Mouse (Mus musculus) neural tube, embryonic 14.5 days (tissue): ENCODE measurements at regions not wholly inside any gene's neighbourhood (a gene's known extent, or its start where the extent isn't known, plus 50 kb on each side); places are given as distances from the start of the nearest gene placed in this dataset.

ENCODE experiments used
- ATAC-seq: fragments of 200-750 bp; cut with Nextera tagmentation; 2 replicates; pipeline ENCODE4 v1.8.0; 2017; ENCODE audit warnings: low read depth, mild to moderate bottlenecking, moderate TSS enrichment, moderate library complexity
- H3K27ac ChIP-seq: fragments of 300-500 bp; sonication (generic); 2 replicates; pipeline ENCODE4 v1.5.1; 2014; ENCODE audit warnings: low read depth, mild to moderate bottlenecking, control low read depth, low read length, moderate library complexity, mixed read lengths
- H3K27me3 ChIP-seq: fragments of 300-500 bp; sonication (generic); 2 replicates; pipeline ENCODE4 v1.6.1; 2014; ENCODE audit warnings: low read length; ENCODE audit not compliant: control insufficient read depth, insufficient read depth
- H3K36me3 ChIP-seq: fragments of 300-500 bp; sonication (generic); 2 replicates; pipeline ENCODE4 v1.6.1; 2014; ENCODE audit warnings: low read length, mixed read lengths; ENCODE audit not compliant: control insufficient read depth, insufficient read depth
- H3K4me1 ChIP-seq: fragments of 300-500 bp; sonication (generic); 2 replicates; pipeline ENCODE4 v1.6.1; 2014; ENCODE audit warnings: low read length; ENCODE audit not compliant: control insufficient read depth, insufficient read depth
- H3K4me2 ChIP-seq: fragments of 300-500 bp; sonication (generic); 2 replicates; pipeline ENCODE4 v1.6.1; 2014; ENCODE audit warnings: mild to moderate bottlenecking, low read depth, low read length, control low read depth
- H3K4me3 ChIP-seq: fragments of 300-500 bp; sonication (generic); 2 replicates; pipeline ENCODE4 v1.5.1; 2014; ENCODE audit warnings: low read depth, low read length, control low read depth, mixed read lengths
- H3K9ac ChIP-seq: fragments of 300-500 bp; sonication (generic); replicated peaks from 2 replicates; pipeline ENCODE4 v1.6.1; 2014; ENCODE audit warnings: low read depth, mild to moderate bottlenecking, control low read depth, low read length, mixed read lengths
- H3K9me3 ChIP-seq: fragments of 300-500 bp; sonication (generic); 2 replicates; pipeline ENCODE4 v1.6.1; 2016; ENCODE audit warnings: low read length; ENCODE audit not compliant: control insufficient read depth
- WGBS: fragments of 180-500 bp; shearing (Covaris S2); extraction: QIAGEN DNeasy Blood & Tissue Kit; methylation state at CpG from one replicate; pipeline ENCODE4 v1.1.7; 2014; 5-methylcytosine and 5-hydroxymethylcytosine counted together

GRCm38 (mm10) chr13:31080215-31080614 lies 106.2 kb downstream of the Gm5447 start:
- 7% methylated on average over 4 of the region's 4 CpGs for WGBS
- H3K27me3 ChIP-seq: peaks cover 7% of the 10 kb centered on the region

GRCm38 (mm10) chr13:31082448-31083140 lies 108.6 kb downstream of the Gm5447 start:
- WGBS: 32% methylated on average over 13 of the region's 13 CpGs
- Histone ChIP-seq H3K36me3 (no peaks in the 10 kb centered on the region), H3K4me1 (no peaks in the 10 kb centered on the region), H3K9ac (no peak overlapping the region), H3K27ac (no peak overlapping the region), H3K9me3 (no peaks in the 10 kb centered on the region), H3K27me3 (peaks cover 7% of the 10 kb centered on the region), H3K4me2 (no peak overlapping the region), H3K4me3 (no peak overlapping the region)
- ATAC-seq: peak; percentile 72; the same call in 1 of the 2 replicates

More at GRCm38 (mm10) chr13:31080215-31080614, 106.2 kb downstream of the Gm5447 start:
- no peaks in the 10 kb centered on the region for H3K4me1 ChIP-seq
- H3K4me3 ChIP-seq: no peak overlapping the region
- no peak overlapping the region for H3K4me2 ChIP-seq
- H3K9ac ChIP-seq: no peak overlapping the region
- no peak for ATAC-seq
- H3K9me3 ChIP-seq: no peaks in the 10 kb centered on the region
- H3K36me3 ChIP-seq: no peaks in the 10 kb centered on the region
- H3K27ac ChIP-seq: no peak overlapping the region

GRCm38 (mm10) chr13:31101051-31101450 lies 127.0 kb downstream of the Gm5447 start:
- WGBS: 73% methylated on average over 2 of the region's 2 CpGs
- Histone ChIP-seq H3K4me3 (no peak overlapping the region), H3K36me3 (no peaks in the 10 kb centered on the region), H3K4me1 (no peaks in the 10 kb centered on the region), H3K27me3 (no peaks in the 10 kb centered on the region), H3K27ac (no peak overlapping the region), H3K4me2 (no peak overlapping the region), H3K9ac (no peak overlapping the region), H3K9me3 (no peaks in the 10 kb centered on the region)
- ATAC-seq: no peak

- H3K9ac ChIP-seq: no peak overlapping the region
- H3K4me1 ChIP-seq: no peaks in the 10 kb centered on the region
- no peak for ATAC-seq
- no peak overlapping the region for H3K4me3 ChIP-seq
- no peak overlapping the region for H3K4me2 ChIP-seq
- H3K9me3 ChIP-seq: no peaks in the 10 kb centered on the region
- 81% methylated on average over 2 of the region's 2 CpGs for WGBS
- no peak overlapping the region for H3K27ac ChIP-seq
- H3K27me3 ChIP-seq: no peaks in the 10 kb centered on the region
- no peaks in the 10 kb centered on the region for H3K36me3 ChIP-seq
Measured at GRCm38 (mm10) chr13:31107434-31107833, 133.4 kb downstream of the Gm5447 start.

GRCm38 (mm10) chr13:31109231-31109630 lies 135.2 kb downstream of the Gm5447 start:
- WGBS: 81% methylated on average over 2 of the region's 2 CpGs
- Histone ChIP-seq H3K36me3 (no peaks in the 10 kb centered on the region), H3K4me3 (no peak overlapping the region), H3K9me3 (no peaks in the 10 kb centered on the region), H3K27ac (no peak overlapping the region), H3K27me3 (no peaks in the 10 kb centered on the region), H3K9ac (no peak overlapping the region), H3K4me2 (no peak overlapping the region), H3K4me1 (no peaks in the 10 kb centered on the region)
- ATAC-seq: no peak

GRCm38 (mm10) chr13:31122689-31123088 lies 148.7 kb downstream of the Gm5447 start:
- no peak overlapping the region for H3K4me3 ChIP-seq
- ATAC-seq: no peak
- H3K9me3 ChIP-seq: no peaks in the 10 kb centered on the region
- H3K36me3 ChIP-seq: no peaks in the 10 kb centered on the region
- no peaks in the 10 kb centered on the region for H3K4me1 ChIP-seq
- H3K27ac ChIP-seq: no peak overlapping the region
- H3K4me2 ChIP-seq: no peak overlapping the region
- WGBS: 83% methylated on average over 2 of the region's 2 CpGs
- no peak overlapping the region for H3K9ac ChIP-seq
- H3K27me3 ChIP-seq: no peaks in the 10 kb centered on the region

- Histone ChIP-seq H3K4me2 (no peak overlapping the region), H3K36me3 (no peaks in the 10 kb centered on the region), H3K9me3 (no peaks in the 10 kb centered on the region), H3K27me3 (no peaks in the 10 kb centered on the region), H3K4me1 (no peaks in the 10 kb centered on the region), H3K27ac (no peak overlapping the region), H3K9ac (no peak overlapping the region), H3K4me3 (no peak overlapping the region)
- ATAC-seq: no peak
- 26% methylated on average over 4 of the region's 4 CpGs for WGBS
Measured at GRCm38 (mm10) chr13:31124547-31125216, 150.7 kb downstream of the Gm5447 start.

- no peaks in the 10 kb centered on the region for H3K9me3 ChIP-seq
- no peak for ATAC-seq
- WGBS: 93% methylated on average over 5 of the region's 5 CpGs
- no peak overlapping the region for H3K4me3 ChIP-seq
- no peak overlapping the region for H3K27ac ChIP-seq
- H3K27me3 ChIP-seq: no peaks in the 10 kb centered on the region
- H3K4me2 ChIP-seq: no peak overlapping the region
- no peaks in the 10 kb centered on the region for H3K36me3 ChIP-seq
- H3K4me1 ChIP-seq: no peaks in the 10 kb centered on the region
- H3K9ac ChIP-seq: no peak overlapping the region
Measured at GRCm38 (mm10) chr13:31132501-31132900, 158.5 kb downstream of the Gm5447 start.

- H3K4me3 ChIP-seq: no peak overlapping the region
- 77% methylated on average over 3 of the region's 3 CpGs for WGBS
- ATAC-seq: no peak
Measured at GRCm38 (mm10) chr13:31139686-31140085, 165.7 kb downstream of the Gm5447 start.

More at GRCm38 (mm10) chr13:31139686-31140085, 165.7 kb downstream of the Gm5447 start:
- no peaks in the 10 kb centered on the region for H3K36me3 ChIP-seq
- no peak overlapping the region for H3K4me2 ChIP-seq
- H3K4me1 ChIP-seq: no peaks in the 10 kb centered on the region
- no peak overlapping the region for H3K9ac ChIP-seq
- no peaks in the 10 kb centered on the region for H3K27me3 ChIP-seq
- no peak overlapping the region for H3K27ac ChIP-seq
- no peaks in the 10 kb centered on the region for H3K9me3 ChIP-seq
